In genomic region chr2:146958951-146959821, GRCm38 (mm10) we compare ENCODE assay signal across 8 mouse cellular contexts. TPM values are rescaled to one million over a fixed set of nuclear protein-coding genes. Genes with fewer than 3 reads are reported as not detected.
DNase-seq lines count a peak whose midpoint lies in the region; ATAC-seq and TF ChIP-seq lines count a peak whose summit lies in the region.

No protein-coding gene starts in this region.

- TF ChIP-seq POLR2A in ES-Bruce4 (IDR thresholded peaks at IDR 0.05; ENCODE audit: insufficient read depth, low read length): no peak

- H3K27ac ChIP-seq in ES-Bruce4 (ENCODE audit: insufficient read depth, low read length): no peak overlapping the region
- H3K27ac ChIP-seq in forebrain, embryonic 14.5 days (ENCODE audit: low read depth, low read length): peak overlapping the region; percentile 77; the same call in 1 of the 2 replicates
- no peak overlapping the region for H3K27ac ChIP-seq in liver, embryonic 15.5 days (replicated peaks)
- peak overlapping the region; percentile 7; the same call in 1 of the 2 replicates for H3K27ac ChIP-seq in neural tube, embryonic 12.5 days
- H3K27ac ChIP-seq in stomach, postnatal 0 days (replicated peaks): no peak overlapping the region

- peak overlapping the region; percentile 54 for H3K4me2 ChIP-seq in forebrain, embryonic 14.5 days (ENCODE audit: low read length)
- H3K4me2 ChIP-seq in liver, embryonic 15.5 days: peak overlapping the region; percentile 47
- peak overlapping the region; percentile 53 for H3K4me2 ChIP-seq in neural tube, embryonic 12.5 days (replicated peaks)
- H3K4me2 ChIP-seq in stomach, postnatal 0 days (replicated peaks; ENCODE audit: low read depth): peak overlapping the region; percentile 40

- no peak overlapping the region for H3K4me3 ChIP-seq in ES-Bruce4 (ENCODE audit: low read depth, low read length)
- H3K4me3 ChIP-seq in forebrain, embryonic 14.5 days (ENCODE audit: low read depth, low read length): peak overlapping the region; percentile 23
- 0 out of 2 replicates have a peak overlapping the region, but pooled peaks have one; percentile 12 for H3K4me3 ChIP-seq in liver, embryonic 15.5 days (replicated peaks)
- H3K4me3 ChIP-seq in neural tube, embryonic 12.5 days: peak overlapping the region; percentile 15; the same call in 1 of the 2 replicates
- peak overlapping the region; percentile 17 for H3K4me3 ChIP-seq in stomach, postnatal 0 days (ENCODE audit: low read depth, low read length)

- no peaks in the 10 kb centered on the region for H3K9me3 ChIP-seq in ES-Bruce4 (replicated peaks; ENCODE audit: control insufficient read depth, insufficient read depth, low read length, poor library complexity, severe bottlenecking)
- H3K9me3 ChIP-seq in forebrain, embryonic 14.5 days (replicated peaks; ENCODE audit: control insufficient read depth, low read length): no peaks in the 10 kb centered on the region
- no peaks in the 10 kb centered on the region for H3K9me3 ChIP-seq in liver, embryonic 15.5 days (replicated peaks)
- no peaks in the 10 kb centered on the region for H3K9me3 ChIP-seq in neural tube, embryonic 12.5 days
- H3K9me3 ChIP-seq in stomach, postnatal 0 days (ENCODE audit: control insufficient read depth, low read length): no peaks in the 10 kb centered on the region

- intact Hi-C loops in heart, postnatal 10 days (cut with DNase I): loop anchor here (1.0 to 5.0 kb wide), 6 partner anchors 53 to 348 kb away; partner anchors contain the start of gene Xrn2

- peak; percentile 81 for TF ChIP-seq CTCF in ES-Bruce4 (IDR thresholded peaks at IDR 0.05; ENCODE audit: low read depth, low read length)
- peak; percentile 75 for TF ChIP-seq CTCF in stomach, postnatal 0 days (IDR thresholded peaks at IDR 0.05; ENCODE audit: low read depth)

- peak; percentile 78 for DNase-seq in forebrain, embryonic 14.5 days (ENCODE audit: low spot score)
- DNase-seq in heart, postnatal 10 days: peak; percentile 87 to 92
- peak; percentile 91 to 93 for DNase-seq in kidney, postnatal 4 days
- DNase-seq in stomach, postnatal 0 days (ENCODE audit: low spot score): peak; percentile 81

- 1% methylated on average over 21 of the region's 21 CpGs for WGBS in forebrain, embryonic 14.5 days
- 3% methylated on average over 21 of the region's 21 CpGs for WGBS in liver, embryonic 15.5 days (ENCODE audit: insufficient replicate concordance)
- under 1% methylated on average over 21 of the region's 21 CpGs for WGBS in neural tube, embryonic 12.5 days
- WGBS in stomach, postnatal 0 days: 3% methylated on average over 21 of the region's 21 CpGs

- no peaks in the 10 kb centered on the region for H3K4me1 ChIP-seq in ES-Bruce4 (ENCODE audit: control insufficient read depth, insufficient read depth, low read length)
- peaks cover 4% of the 10 kb centered on the region; the same call in 1 of the 2 replicates for H3K4me1 ChIP-seq in forebrain, embryonic 14.5 days (ENCODE audit: control insufficient read depth, insufficient read depth, low read length)
- 0 out of 2 replicates have a peak, but pooled peaks cover 3% of the 10 kb centered on the region for H3K4me1 ChIP-seq in liver, embryonic 15.5 days (replicated peaks)
- peaks cover 15% of the 10 kb centered on the region for H3K4me1 ChIP-seq in neural tube, embryonic 12.5 days
- no peaks in the 10 kb centered on the region for H3K4me1 ChIP-seq in stomach, postnatal 0 days (replicated peaks; ENCODE audit: control insufficient read depth, insufficient read depth)

- peak; percentile 69 for ATAC-seq in cerebellum, adult (ENCODE audit: insufficient number of reproducible peaks, low FRiP score, low TSS enrichment)
- peak; percentile 66 for ATAC-seq in forebrain, embryonic 14.5 days
- peak; percentile 64; the same call in 1 of the 2 replicates for ATAC-seq in liver, embryonic 15.5 days (ENCODE audit: insufficient read depth)
- ATAC-seq in neural tube, embryonic 12.5 days (ENCODE audit: low FRiP score, low read depth): peak; percentile 79
- ATAC-seq in stomach, postnatal 0 days (ENCODE audit: low FRiP score, low TSS enrichment): peak; percentile 74

- H3K27me3 ChIP-seq in ES-Bruce4 (ENCODE audit: control insufficient read depth, insufficient read depth, low read length, poor library complexity, severe bottlenecking): no peaks in the 10 kb centered on the region
- H3K27me3 ChIP-seq in forebrain, embryonic 14.5 days (replicated peaks; ENCODE audit: control insufficient read depth, insufficient read depth, low read length): peaks cover 38% of the 10 kb centered on the region
- H3K27me3 ChIP-seq in liver, embryonic 15.5 days: no peaks in the 10 kb centered on the region
- H3K27me3 ChIP-seq in neural tube, embryonic 12.5 days (replicated peaks): peaks cover 24% of the 10 kb centered on the region
- H3K27me3 ChIP-seq in stomach, postnatal 0 days (ENCODE audit: control insufficient read depth, insufficient read depth, low read length): no peaks in the 10 kb centered on the region

- TF ChIP-seq EP300 in ES-Bruce4 (IDR thresholded peaks at IDR 0.05; ENCODE audit: insufficient read depth, low read depth, low read length): 0 out of 2 replicates have a peak, but pooled peaks have one; percentile 15
- TF ChIP-seq EP300 in stomach, postnatal 0 days (optimal IDR thresholded peaks at IDR 0.05): no peak

- no peak overlapping the region for H3K9ac ChIP-seq in ES-Bruce4 (ENCODE audit: low read depth, poor library complexity, severe bottlenecking)
- H3K9ac ChIP-seq in forebrain, embryonic 14.5 days (ENCODE audit: low read length): peak overlapping the region; percentile 43
- H3K9ac ChIP-seq in liver, embryonic 15.5 days: no peak overlapping the region
- H3K9ac ChIP-seq in neural tube, embryonic 12.5 days: no peak overlapping the region
- H3K9ac ChIP-seq in stomach, postnatal 0 days (ENCODE audit: low read length): no peak overlapping the region

- H3K36me3 ChIP-seq in ES-Bruce4 (ENCODE audit: control insufficient read depth, insufficient read depth, low read length, poor library complexity, severe bottlenecking): no peaks in the 10 kb centered on the region
- no peaks in the 10 kb centered on the region for H3K36me3 ChIP-seq in forebrain, embryonic 14.5 days (ENCODE audit: control insufficient read depth, insufficient read depth, low read length)
- no peaks in the 10 kb centered on the region for H3K36me3 ChIP-seq in liver, embryonic 15.5 days (replicated peaks)
- no peaks in the 10 kb centered on the region for H3K36me3 ChIP-seq in neural tube, embryonic 12.5 days
- no peaks in the 10 kb centered on the region; the same call in 1 of the 2 replicates for H3K36me3 ChIP-seq in stomach, postnatal 0 days (ENCODE audit: control insufficient read depth, insufficient read depth, low read length)

RNA-seq across cellular contexts. Expression of gene Xrn2, which starts 53.6 kb away (rescaled TPM):
- polyA plus RNA-seq in ES-Bruce4 (2011; ENCODE audit: insufficient read depth, insufficient read length, low read depth, missing spikeins): 179 and 196 TPM in 2 replicates
- 93.4 and 101 TPM in 2 replicates for polyA plus RNA-seq in forebrain, embryonic 14.5 days (2014; fragmentation: Nextera tagmentation; extraction: Ambion mirVana)
- 10 to 100 TPM; 36.8 to 38.3 TPM for total RNA-seq in heart, postnatal 10 days (2021)
- polyA plus RNA-seq in liver, embryonic 15.5 days (2015; fragmentation: Nextera tagmentation; extraction: Ambion mirVana): 23.7 and 24.3 TPM in 2 replicates
- 85.4 and 91.7 TPM in 2 replicates for polyA plus RNA-seq in neural tube, embryonic 12.5 days (2016; fragmentation: Nextera tagmentation; extraction: Ambion mirVana)
- 37.7 and 37.8 TPM in 2 replicates for polyA plus RNA-seq in stomach, postnatal 0 days (2015; fragmentation: Nextera tagmentation; extraction: Ambion mirVana)

Comparison
In these comparisons a context has a peak if more than half of its experiments do, and no peak if none do; other contexts are left out.
1. H3K27ac ChIP-seq: peak in forebrain, embryonic 14.5 days (single experiment) and neural tube, embryonic 12.5 days (single experiment); none in ES-Bruce4 (single experiment), liver, embryonic 15.5 days (single experiment) and stomach, postnatal 0 days (single experiment).
2. Peak in every context shown above with its lines, with median percentiles within 50 percentile points of each other: ATAC-seq, DNase-seq and H3K4me2 ChIP-seq.